Mouse (Mus musculus): ENCODE data around the gene Abcd3. TPM values are rescaled to one million over a fixed set of nuclear protein-coding genes. Genes with fewer than 3 reads are reported as not detected.

Abcd3 gene
- polyA plus RNA-seq (2012; rRNA removed) = 18.4 and 22.3 TPM in 2 replicates

DNA sequence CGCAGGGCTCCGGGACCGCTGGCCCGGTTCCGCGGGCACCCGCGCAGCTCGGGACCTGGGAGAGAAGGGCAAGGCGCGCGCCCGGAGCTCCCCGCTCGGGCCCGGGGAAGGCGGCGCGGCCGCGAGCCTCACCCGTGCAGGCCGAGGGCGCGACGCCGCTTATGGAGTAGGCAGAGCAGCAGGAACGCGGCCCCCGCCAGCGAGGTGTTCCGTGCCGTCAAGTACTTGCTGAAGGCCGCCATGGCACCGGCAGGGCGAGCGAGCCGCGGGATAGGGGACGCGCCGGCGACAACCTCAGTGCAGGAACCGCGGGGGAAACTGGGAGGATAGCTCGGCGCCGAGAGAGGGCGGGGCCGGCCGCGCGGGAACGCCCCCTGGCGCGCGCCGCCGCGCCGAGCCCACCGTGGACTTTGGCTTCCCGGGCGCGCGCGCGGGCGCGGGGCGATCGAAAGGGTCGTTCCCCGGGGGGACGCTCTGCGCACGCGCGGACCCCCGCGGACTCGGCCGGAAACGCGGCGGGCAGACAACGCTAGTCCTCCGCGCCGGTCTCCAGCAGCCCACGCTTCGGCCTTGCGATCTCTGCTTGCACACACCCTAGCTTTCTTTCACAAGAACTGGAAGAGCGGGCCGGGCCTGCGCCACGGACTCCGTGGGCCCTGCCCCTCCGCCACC lies at the start of gene Abcd3:
Gene Abcd3, minus strand, starts transcription at position 426 of the 672 bp plus-strand sequence.
- DNase-seq (ENCODE audit: low read depth, low spot score) = no peak
- WGBS = under 1% methylated on average over 98 of the region's 99 CpGs

DNA sequence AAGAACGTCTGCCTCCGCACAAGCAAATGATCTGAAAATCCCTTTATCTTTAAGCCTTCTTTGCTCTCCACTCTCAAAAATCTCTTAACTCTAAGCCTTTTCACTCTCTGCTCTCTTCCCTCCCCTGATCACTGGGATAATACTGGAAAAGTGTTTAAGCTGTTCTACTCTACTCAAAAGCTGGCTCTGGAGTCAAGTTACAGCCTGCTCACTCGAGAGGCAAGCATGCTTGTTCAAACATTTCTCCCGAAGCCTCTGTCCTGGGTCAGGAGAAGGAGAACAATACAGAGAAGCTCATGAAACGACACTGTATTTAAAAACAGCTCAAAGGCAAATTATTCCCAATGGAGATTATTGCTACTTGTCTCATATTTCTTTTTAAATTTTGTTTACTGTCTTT lies 44.0 kb upstream of the Abcd3 start:
- no peak for DNase-seq (ENCODE audit: low read depth, low spot score)
- 64% methylated on average over 5 of the region's 5 CpGs for WGBS

DNA sequence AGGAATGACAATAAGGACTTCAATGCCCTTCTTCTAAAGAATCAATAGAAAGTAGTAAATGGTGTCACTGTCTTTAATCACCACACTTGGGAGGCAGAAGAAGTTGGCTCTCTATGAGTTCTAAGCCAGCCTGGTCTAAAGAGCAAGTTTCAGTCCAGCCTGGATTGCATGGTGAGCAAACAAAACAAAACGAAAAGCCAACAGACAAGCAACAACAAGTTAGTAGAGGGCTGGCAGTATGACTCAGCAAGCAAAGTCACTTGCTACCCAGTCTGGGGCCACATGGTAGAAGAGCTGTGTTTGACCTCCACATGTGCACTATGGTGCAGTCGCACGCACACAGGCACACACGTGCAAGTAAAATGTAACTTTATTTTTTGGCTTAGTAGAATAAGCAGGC lies 41.0 kb upstream of the Abcd3 start:
- 83% methylated on average over 4 of the region's 4 CpGs for WGBS
- no peak for DNase-seq (ENCODE audit: low read depth, low spot score)

DNA sequence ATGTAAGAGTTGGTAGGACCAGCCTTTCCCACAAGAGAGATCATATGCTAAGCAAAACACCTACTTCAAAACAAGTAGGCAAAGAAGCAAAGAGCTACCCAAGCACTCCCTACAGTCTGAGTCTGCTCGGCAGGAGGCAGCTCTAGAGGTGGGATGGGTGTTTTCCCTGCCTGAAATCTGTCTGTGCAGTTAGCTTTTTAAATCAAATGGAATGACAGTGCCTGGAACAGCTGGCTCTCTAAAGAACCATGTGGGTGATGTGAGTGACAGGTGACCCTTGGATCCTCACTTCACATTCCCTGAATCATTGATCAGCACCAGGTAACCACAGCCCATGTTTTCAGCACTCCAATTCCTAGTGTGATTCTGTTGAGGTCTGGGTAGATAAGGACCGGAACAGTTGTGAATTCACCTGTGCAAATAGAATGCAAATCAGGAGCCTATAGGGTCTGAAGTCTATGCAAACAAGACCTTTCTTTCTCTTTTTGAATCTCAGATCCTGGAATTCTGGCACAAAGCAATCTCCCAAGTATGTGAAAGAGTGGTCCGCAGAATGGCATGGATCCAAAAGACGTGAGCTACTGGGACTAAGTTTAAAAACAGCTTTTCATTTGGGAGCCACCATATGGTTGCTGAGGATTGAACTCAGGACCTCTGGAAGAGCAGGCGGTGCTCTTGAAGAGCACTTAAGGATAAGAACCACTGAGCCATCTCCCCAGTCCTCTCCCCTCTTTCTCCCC lies 38.8 kb upstream of the Abcd3 start:
- DNase-seq (ENCODE audit: low read depth, low spot score) = no peak
- 21% methylated on average over 5 of the region's 5 CpGs for WGBS

DNA sequence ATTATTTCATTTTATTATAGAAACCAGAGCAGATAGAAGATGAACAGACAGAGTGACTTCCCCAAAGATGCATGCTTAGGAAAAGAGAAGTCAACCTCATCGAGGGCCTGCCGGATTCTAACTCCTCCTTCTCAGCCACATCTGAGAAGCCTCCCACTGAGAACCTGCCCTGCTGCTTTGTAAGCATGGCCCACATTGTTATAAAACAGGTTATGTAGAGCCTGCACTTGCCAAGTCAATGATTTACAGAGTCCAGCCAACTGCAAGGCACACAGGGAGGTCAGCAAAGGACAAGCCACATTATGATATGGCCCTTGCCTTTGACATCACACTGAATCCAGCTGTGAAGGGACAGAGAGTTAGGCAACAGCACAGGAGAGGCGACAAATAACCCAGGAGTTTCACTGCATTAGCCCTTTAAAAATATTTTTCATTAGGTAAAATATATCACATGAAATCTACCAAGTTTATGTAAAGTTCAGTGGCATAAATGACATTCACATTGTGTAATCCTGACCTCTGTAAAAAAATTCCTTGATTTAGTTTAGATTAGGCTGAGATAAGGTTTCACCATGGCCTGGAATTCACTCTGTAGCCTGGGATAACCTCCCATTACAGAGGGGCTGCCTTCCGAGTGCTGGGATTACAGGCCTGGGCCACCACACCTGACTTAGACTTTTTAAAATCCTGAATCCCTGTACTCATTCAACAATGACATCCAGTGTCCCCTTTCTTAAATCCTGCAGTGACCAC lies 37.1 kb upstream of the Abcd3 start:
- DNase-seq (ENCODE audit: low read depth, low spot score) = peak; percentile 90

DNA sequence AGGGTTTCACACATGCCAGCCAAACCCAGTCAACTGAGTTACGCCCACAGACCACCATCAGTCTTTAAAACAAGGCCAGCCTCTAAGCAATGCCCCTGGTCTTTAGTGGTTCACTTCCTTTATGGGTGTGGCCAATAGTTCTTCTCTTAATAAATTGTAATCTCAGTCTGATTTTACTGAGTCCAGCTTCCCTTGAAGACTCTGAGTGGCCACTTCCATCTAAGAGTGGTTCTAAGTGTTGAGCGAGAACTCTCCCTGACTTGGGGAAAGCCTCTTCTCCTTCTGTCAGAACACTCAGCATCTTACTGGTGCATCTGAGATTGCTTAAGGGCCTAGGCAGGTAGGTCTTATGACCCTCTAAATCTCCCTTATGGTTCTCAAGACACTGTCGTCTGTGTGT lies 35.9 kb upstream of the Abcd3 start:
- no peak for DNase-seq (ENCODE audit: low read depth, low spot score)

More for the DNA sequence above, 37.1 kb upstream of the Abcd3 start:
- WGBS = 19% methylated on average over 4 of the region's 4 CpGs

DNA sequence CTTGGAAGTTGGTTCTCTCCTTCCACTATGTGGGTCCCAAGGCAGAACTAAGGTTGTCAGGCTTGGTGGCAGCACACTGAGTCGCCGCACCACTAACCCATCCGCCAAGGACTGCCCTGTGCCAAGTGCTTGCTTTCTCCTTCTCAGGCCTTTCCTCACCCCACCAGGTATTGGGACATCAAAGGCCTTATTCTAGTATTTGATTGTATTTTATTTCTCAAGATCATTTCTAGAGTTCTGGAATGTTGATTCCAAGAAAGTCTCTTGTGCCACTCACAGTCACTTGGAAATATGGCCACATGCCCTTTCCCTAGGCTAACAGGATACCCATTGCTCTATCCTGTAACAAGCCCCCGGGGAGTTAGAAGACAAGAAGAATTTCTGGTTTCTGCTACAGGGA lies 35.3 kb upstream of the Abcd3 start:
- 94% methylated on average over 4 of the region's 4 CpGs for WGBS
- no peak for DNase-seq (ENCODE audit: low read depth, low spot score)

More for the DNA sequence above, 35.9 kb upstream of the Abcd3 start:
- WGBS = 90% methylated on average over 3 of the region's 3 CpGs

DNA sequence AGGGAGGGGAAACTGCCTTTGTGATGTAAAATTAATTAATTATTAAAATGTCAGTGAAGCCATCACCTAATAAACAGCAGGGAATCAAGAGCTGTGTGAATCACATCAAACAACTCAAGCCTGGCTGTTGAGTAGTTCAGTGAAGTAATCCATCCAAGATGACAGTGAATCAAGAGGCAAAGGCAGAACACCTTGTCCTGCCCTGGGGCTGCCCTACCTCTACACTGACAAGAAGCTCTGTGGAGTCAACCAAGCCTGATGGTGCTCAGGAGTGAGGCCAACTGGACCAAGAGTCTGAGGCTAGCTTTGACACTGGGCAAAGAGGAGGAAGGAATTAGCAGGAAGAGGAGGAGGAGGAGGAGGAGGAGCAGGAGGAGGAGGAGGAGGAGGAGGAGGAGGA lies 32.2 kb upstream of the Abcd3 start:
- DNase-seq (ENCODE audit: low read depth, low spot score) = no peak

DNA sequence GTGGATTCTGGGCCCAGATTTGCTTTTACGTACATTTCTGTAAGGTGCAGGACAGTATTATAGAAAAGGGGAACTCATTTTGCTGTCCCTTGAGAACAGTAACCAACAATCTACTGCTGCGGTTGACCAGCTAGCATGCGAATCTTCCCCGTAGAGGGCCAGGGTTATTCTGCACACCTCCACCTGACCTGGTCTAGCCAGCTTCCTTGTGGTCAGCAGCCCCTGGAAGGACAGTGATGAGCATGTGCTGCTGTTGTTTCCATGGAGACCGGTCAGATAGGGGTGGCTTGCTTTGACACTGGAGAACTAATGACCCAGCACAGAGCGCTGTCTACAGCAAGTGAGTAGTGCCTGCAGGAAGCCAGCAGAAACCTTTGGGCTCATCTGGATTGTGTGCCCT lies 29.6 kb upstream of the Abcd3 start:
- DNase-seq (ENCODE audit: low read depth, low spot score) = no peak
- WGBS = 92% methylated on average over 6 of the region's 6 CpGs

DNA sequence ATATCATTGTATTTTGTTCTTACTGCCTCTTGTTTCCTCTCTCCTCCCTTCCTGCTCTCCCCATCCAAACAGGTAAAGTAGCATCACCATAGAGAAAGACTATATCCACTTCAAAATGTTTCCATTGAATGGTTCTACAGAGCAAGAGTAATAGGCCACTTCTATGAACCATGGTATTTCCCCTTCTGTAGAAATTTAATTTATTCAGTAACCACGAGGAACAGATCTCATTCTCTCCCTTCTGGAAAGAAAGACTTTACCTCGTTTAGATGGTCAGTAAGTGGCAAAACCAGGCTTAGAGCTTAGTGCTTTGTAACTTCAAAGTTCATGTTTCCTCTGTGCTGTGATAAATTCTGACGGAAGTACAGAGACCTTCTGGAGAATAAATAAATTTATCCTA lies 28.9 kb upstream of the Abcd3 start:
- no peak for DNase-seq (ENCODE audit: low read depth, low spot score)
- WGBS = 85% methylated on average over 3 of the region's 3 CpGs

DNA sequence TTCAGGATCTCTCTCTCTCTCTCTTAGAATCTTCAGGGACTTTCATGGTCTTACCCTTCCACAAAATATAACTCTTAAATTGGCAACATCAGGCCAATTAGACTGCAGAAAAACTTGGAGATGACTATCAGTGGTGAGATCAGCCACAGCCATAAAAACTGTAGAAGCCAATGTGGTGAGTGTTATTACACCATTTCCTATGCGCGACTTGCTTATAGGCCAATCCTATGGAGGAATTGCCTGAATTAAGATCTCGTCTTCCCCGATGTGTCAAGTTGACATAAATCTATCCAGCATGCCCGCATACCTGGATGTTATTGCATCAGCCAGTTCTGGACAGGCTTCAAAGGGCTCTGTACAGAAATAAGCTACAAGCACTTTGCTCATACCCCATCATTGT lies 28.2 kb upstream of the Abcd3 start:
- no peak for DNase-seq (ENCODE audit: low read depth, low spot score)
- WGBS = 61% methylated on average over 5 of the region's 5 CpGs

DNA sequence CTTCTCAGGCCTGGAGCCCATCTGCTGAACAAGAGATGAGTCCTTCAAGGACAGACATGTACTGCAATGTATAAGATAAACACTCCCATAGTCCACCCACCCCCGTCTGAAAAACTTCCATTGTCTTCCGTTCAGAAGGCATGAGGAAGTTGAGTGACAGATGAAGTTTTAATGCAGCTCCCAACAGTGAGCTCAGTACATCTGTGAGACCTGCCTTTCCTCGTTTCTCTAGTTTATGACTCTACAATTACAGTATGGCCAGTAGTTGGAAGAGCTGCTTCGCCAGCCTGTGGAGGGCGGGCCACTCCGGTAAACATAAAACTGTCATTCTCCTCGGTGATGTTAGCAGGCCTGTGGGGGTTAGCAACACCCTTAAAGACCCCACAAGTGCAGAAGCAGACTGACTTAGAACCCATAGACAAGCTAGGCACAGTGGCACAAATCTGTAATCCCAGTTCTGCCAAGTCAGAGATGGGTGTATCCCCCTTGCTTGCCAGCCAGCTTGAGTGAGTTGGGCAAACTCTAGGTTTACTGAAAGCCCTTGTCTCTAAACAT lies 27.3 kb upstream of the Abcd3 start:
- WGBS = 16% methylated on average over 7 of the region's 7 CpGs
- no peak for DNase-seq (ENCODE audit: low read depth, low spot score)

DNA sequence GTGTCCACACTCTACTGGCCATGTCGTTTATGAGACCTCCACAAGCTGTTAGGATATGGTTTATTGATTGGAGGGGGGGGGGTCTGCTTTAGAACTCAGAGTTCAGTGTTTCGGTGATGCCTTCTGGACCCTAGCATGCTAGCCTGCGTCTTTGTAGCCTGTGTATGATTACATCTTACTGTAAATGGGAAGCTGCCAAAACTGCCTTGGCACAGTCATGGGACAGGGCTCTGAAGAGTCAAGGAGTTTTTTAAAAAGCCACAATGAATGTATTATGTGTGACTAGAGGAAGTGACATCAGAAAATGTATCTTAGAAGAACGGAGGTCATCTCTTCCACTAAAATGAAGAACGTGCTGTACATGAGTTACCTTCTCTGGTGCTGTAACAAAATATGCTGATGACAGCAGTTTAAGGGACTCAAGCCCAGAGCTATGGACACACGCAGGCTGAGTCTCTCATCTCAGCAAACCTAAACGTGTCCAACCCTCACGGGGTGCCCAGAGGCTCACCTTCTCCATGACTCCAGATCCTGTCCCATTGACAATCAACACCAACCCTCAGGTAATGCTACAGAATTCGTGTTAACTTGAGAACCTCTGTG lies 26.4 kb upstream of the Abcd3 start:
- 63% methylated on average over 9 of the region's 9 CpGs for WGBS

DNA sequence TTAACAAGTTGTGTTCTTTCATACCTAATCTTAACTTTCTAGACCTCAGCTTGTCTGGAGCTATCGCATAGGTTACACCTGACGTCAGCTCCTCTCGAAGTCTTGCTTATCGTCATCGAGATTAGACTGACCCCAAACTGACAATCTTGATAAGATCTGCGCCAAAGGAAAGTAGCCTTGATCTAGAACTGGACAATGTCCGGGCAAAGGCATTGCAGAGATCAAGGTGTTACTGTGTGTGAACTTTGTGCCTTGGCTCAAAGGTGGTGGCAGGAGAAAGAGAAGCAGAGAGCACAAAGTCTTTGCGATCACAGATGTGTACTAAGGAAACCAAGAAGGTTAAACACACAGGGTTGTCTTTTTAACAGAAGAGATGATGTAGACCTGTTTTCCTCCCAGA lies 25.2 kb upstream of the Abcd3 start:
- DNase-seq (ENCODE audit: low read depth, low spot score) = no peak
- WGBS = 75% methylated on average over 8 of the region's 8 CpGs

More for the DNA sequence above, 26.4 kb upstream of the Abcd3 start:
- no peak for DNase-seq (ENCODE audit: low read depth, low spot score)

DNA sequence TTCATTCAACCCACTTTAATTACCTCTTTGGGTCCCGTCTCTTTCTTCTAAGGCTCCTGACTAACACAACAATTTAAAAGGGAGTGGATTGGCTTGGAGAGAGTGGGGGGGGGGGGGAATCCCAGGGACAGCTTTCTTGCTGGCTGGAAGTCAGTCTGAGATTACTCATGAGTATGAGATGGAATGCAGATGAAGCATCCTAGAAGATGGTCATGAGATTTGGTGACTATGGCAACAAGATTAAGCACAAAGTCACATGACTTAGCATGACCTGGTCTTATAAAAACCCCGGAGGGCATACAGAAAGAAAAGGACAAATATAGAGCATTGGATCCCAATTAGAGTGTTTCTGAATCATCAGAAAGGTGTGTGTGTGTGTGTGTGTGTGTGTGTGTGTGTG lies 19.6 kb upstream of the Abcd3 start:
- 70% methylated on average over 2 of the region's 2 CpGs for WGBS
- no peak for DNase-seq (ENCODE audit: low read depth, low spot score)

DNA sequence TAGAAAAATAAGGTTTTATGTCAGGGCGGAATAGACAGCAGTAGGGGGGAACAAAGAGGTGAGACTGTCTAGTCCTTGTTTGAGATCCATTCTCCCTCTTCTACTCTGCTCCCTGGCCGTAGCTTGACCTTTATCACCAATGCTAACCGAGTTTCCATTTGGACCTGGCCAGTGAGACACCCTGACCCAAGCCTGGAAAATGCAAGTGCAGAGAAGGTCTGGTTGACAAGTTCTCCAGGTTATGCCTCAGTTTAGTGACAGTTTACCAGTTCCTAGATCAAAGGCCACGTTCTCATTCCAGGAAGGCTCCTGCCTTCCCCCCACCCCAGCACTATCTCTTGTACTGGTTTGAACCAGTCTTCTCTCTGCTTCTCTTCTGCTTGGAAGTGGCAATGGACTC lies 19.1 kb upstream of the Abcd3 start:
- 88% methylated on average over 4 of the region's 4 CpGs for WGBS
- DNase-seq (ENCODE audit: low read depth, low spot score) = no peak

DNA sequence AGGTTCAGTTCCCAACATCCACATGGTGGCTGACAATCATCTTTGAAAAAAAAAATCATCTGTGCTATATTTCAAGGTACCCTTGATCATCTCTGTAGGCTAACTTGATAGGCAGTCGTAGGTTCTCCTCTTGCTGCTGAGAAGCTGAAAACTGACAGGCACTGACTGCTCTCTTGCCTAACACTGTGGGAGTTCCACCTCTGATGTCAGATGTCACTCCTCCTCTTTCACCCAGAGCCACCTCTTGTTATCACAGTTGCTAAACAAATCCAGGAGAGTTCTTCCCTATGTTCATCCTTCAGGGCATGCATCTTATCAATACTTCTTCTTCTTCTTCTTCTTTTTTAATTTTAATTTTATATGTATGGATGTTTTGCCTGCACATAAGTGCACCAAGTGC lies 10.0 kb upstream of the Abcd3 start:
- DNase-seq (ENCODE audit: low read depth, low spot score) = no peak
- 89% methylated on average over 1 of the region's 1 CpGs for WGBS

DNA sequence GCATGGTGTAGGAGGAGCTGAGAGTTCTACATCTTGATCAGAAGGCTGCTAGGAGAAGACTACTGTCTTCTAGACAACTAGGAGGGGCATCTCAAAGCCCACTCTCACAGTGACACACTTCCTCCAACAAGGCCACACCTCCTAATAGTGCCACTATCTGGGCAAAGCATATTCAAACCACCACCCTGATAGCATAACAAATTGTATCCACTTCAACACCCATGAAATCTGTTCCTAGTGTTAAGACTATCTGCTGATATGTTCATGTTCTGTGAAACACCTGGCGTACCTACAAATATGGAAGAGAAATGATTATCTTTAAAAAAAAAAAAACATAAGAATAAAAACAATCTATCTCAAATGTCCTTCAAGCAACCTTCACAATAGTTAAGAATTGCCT lies 9.2 kb upstream of the Abcd3 start:
- WGBS = 100% methylated on average over 1 of the region's 1 CpGs

DNA sequence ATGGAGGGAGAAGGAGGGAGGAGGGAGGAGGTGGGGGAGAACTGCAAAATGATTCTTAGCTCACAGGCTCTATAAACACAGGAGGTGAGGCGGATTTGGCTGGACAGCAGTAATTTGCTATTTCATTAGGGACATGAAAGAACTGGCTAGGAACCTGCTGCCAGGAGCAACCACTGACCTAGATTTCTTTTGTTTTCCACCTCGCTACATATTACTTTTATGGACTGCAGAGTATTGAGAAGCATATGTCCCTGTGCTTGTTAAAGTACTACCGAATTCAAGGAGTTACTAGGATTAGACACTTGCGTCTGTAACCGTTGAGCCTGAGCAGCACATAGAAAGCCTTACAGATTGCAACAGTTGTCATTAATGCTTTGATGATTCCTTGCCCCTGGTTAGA lies 7.5 kb upstream of the Abcd3 start:
- DNase-seq (ENCODE audit: low read depth, low spot score) = no peak
- WGBS = 54% methylated on average over 5 of the region's 5 CpGs

More for the DNA sequence above, 9.2 kb upstream of the Abcd3 start:
- no peak for DNase-seq (ENCODE audit: low read depth, low spot score)

DNA sequence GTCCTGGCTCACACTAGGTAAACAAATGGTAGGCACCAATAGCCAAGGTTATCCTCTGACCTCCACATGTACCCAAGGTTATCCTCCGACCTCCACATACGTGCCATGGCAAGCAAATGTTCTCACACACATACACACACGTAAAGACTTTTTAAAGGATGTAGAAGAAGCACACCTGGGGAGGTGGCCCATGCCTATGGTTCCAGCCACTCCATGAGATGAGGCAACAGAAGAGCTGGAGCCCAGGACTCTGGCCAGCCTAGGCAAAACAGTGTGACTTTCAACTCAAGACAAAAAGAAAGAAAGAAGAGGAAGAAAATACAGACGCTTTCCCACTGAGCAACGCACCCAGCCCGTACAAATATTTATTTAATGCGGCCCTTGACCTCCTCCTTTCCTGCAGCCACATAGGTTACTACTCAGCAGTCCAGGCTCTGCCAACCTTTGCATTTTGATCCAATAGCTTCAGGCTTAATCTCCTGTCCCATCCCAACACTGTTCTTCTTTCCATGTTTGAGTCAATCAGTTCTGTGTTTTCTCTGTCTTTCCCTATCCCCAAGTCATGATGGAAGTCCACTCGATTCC lies 6.5 kb upstream of the Abcd3 start:
- WGBS = 35% methylated on average over 8 of the region's 8 CpGs
- no peak for DNase-seq (ENCODE audit: low read depth, low spot score)
